Mouse (Mus musculus) myocyte (in vitro differentiated cells): Measurements from ENCODE around the gene Dnah10.

Source experiments
- E2F4 ChIP-seq: IDR thresholded peaks from one replicate; pipeline ENCODE4 v1.6.1; 2011; ENCODE audit warnings: mild to moderate bottlenecking, control low read depth, moderate library complexity; ENCODE audit not compliant: insufficient read depth
- POLR2A ChIP-seq: IDR thresholded peaks from one replicate; pipeline ENCODE4 v1.6.1; 2011; ENCODE audit warnings: low read depth, mild to moderate bottlenecking, control low read depth, moderate library complexity; ENCODE audit not compliant: insufficient read length
- POLR2AphosphoS2 ChIP-seq: IDR thresholded peaks from one replicate; pipeline ENCODE4 v1.6.1; 2011; ENCODE audit warnings: low read depth, control low read depth; ENCODE audit not compliant: insufficient read length
- SRF ChIP-seq: IDR thresholded peaks from one replicate; pipeline ENCODE4 v1.6.1; 2011; ENCODE audit warnings: low read depth; ENCODE audit not compliant: control insufficient read depth, insufficient read length
- TCF3 ChIP-seq: IDR thresholded peaks from one replicate; pipeline ENCODE4 v1.6.1; 2011; ENCODE audit warnings: low read depth, control low read depth; ENCODE audit not compliant: insufficient read length
- USF1 ChIP-seq: IDR thresholded peaks from one replicate; pipeline ENCODE4 v1.6.1; 2011; ENCODE audit warnings: low read depth, mild to moderate bottlenecking, control low read depth, moderate library complexity

GRCm38 (mm10) chr5:124879801-124880200 is 154.9 kb downstream of the Dnah10 start:
- TF ChIP-seq POLR2A (no peak), POLR2AphosphoS2 (no peak), E2F4 (no peak), USF1 (no peak), SRF (no peak), TCF3 (no peak)
